25 mouse cellular contexts compared by ENCODE assay signal in the genomic region with DNA sequence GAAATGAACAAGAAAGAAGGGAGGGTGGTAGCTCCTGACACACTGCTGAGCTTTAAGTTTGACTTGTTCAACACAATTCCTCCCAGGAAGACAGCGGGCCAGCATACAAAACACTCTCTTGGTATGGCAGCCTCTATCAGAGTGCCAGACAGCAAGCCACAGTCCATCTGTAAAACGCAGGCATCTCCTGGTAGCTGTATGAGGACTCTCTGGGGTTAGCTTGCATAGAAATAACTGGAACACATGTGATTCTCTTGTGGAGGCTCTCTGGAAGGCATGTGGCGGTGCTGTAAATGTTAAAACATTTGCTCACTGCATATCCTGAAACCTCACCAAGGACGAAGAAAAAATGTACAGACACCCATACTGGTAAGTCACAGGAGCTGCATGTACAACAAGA.
"Had no signal": no experiment of that assay in that cellular context is flagged by ENCODE, and none has a peak within 500 bp of the region (broad histone marks: within the 10 kb centered on the region; RNA-seq: fewer than 3 reads in every experiment).

No protein-coding gene starts in this region.

- H3K9ac ChIP-seq: heart, embryonic 13.5 days; heart, embryonic 15.5 days; hindbrain, embryonic 13.5 days; hindbrain, embryonic 15.5 days; kidney, embryonic 15.5 days; limb, embryonic 13.5 days; limb, embryonic 15.5 days; liver, embryonic 12.5 days had no signal

- H3K4me2 ChIP-seq: heart, embryonic 13.5 days; heart, embryonic 15.5 days; hindbrain, embryonic 13.5 days; hindbrain, embryonic 15.5 days; kidney, embryonic 15.5 days; limb, embryonic 13.5 days; limb, embryonic 15.5 days; liver, embryonic 12.5 days had no signal

- H3K9me3 ChIP-seq: heart, embryonic 10.5 days; heart, embryonic 13.5 days; heart, embryonic 15.5 days; hindbrain, embryonic 13.5 days; hindbrain, embryonic 15.5 days; kidney, embryonic 15.5 days; limb, embryonic 13.5 days; limb, embryonic 15.5 days; liver, embryonic 12.5 days had no signal

- H3K4me3 ChIP-seq: heart, embryonic 10.5 days; heart, embryonic 13.5 days; heart, embryonic 15.5 days; hindbrain, embryonic 13.5 days; hindbrain, embryonic 15.5 days; kidney, embryonic 15.5 days; limb, embryonic 13.5 days; limb, embryonic 15.5 days; liver, embryonic 12.5 days had no signal

- ATAC-seq: hindbrain, postnatal 0 days; intestine, embryonic 16.5 days; liver, embryonic 12.5 days had no signal

- H3K4me1 ChIP-seq: heart, embryonic 10.5 days; heart, embryonic 13.5 days; heart, embryonic 15.5 days; hindbrain, embryonic 13.5 days; hindbrain, embryonic 15.5 days; kidney, embryonic 15.5 days; limb, embryonic 13.5 days; limb, embryonic 15.5 days; liver, embryonic 12.5 days had no signal

- DNase-seq: gastrocnemius, postnatal 14 days; gastrocnemius, postnatal 36 days; heart, adult 18-20 months; heart, postnatal 14 days; heart, postnatal 36 days; kidney, adult 11 months; kidney, adult 2 months; kidney, adult 9 months; kidney, postnatal 14 days; kidney, postnatal 36 days; layer of hippocampus, adult 9-11 months; layer of hippocampus, postnatal 36 days; left cerebral cortex, postnatal 4 days had no signal

- H3K36me3 ChIP-seq: heart, embryonic 10.5 days; heart, embryonic 13.5 days; heart, embryonic 15.5 days; hindbrain, embryonic 13.5 days; hindbrain, embryonic 15.5 days; kidney, embryonic 15.5 days; limb, embryonic 13.5 days; limb, embryonic 15.5 days; liver, embryonic 12.5 days had no signal

- H3K27me3 ChIP-seq: heart, embryonic 13.5 days; heart, embryonic 15.5 days; hindbrain, embryonic 13.5 days; hindbrain, embryonic 15.5 days; kidney, embryonic 15.5 days; limb, embryonic 13.5 days; limb, embryonic 15.5 days; liver, embryonic 12.5 days had no signal

- H3K27ac ChIP-seq: heart, embryonic 10.5 days; heart, embryonic 13.5 days; heart, embryonic 15.5 days; hindbrain, embryonic 13.5 days; hindbrain, embryonic 15.5 days; hindbrain, postnatal 0 days; kidney, embryonic 15.5 days; kidney, postnatal 0 days; limb, embryonic 13.5 days; limb, embryonic 15.5 days; liver, embryonic 12.5 days had no signal
